Mouse (Mus musculus) limb, embryonic 14.5 days (tissue): Measurements from ENCODE around the gene Gria1. TPM values are rescaled to one million over a fixed set of nuclear protein-coding genes. Genes with fewer than 3 reads are reported as not detected.

Source experiments
- ATAC-seq: fragments of 200-750 bp; cut with Nextera tagmentation; 2 replicates; pipeline ENCODE4 v1.8.0; 2017; ENCODE audit warnings: low read depth, moderate number of reproducible peaks, moderate TSS enrichment; ENCODE audit not compliant: low FRiP score
- DNase-seq: peaks from one replicate; pipeline ENCODE4 v3.0.0-alpha.2; 2015; ENCODE audit warnings: low spot score
- H3K27ac ChIP-seq: fragments of 300-500 bp; sonication (generic); replicated peaks from 2 replicates; pipeline ENCODE4 v1.5.1; 2014; ENCODE audit warnings: low read depth, mild to moderate bottlenecking, low read length, moderate library complexity, mixed read lengths
- H3K27me3 ChIP-seq: fragments of 300-500 bp; sonication (generic); 2 replicates; pipeline ENCODE4 v1.6.1; 2014; ENCODE audit warnings: low read length, mixed read lengths; ENCODE audit not compliant: control insufficient read depth, insufficient read depth
- H3K36me3 ChIP-seq: fragments of 300-500 bp; sonication (generic); 2 replicates; pipeline ENCODE4 v1.6.1; 2014; ENCODE audit warnings: mild to moderate bottlenecking, low read length, moderate library complexity, mixed read lengths; ENCODE audit not compliant: control insufficient read depth, insufficient read depth
- H3K4me1 ChIP-seq: fragments of 300-500 bp; sonication (generic); 2 replicates; pipeline ENCODE4 v1.6.1; 2014; ENCODE audit warnings: antibody characterized with exemption, low read length, mixed read lengths; ENCODE audit not compliant: control insufficient read depth, insufficient read depth
- H3K4me2 ChIP-seq: fragments of 300-500 bp; sonication (generic); replicated peaks from 2 replicates; pipeline ENCODE4 v1.6.1; 2014; ENCODE audit warnings: low read depth, mild to moderate bottlenecking, low read length, moderate library complexity; ENCODE audit not compliant: severe bottlenecking
- H3K4me3 ChIP-seq: fragments of 300-500 bp; sonication (generic); replicated peaks from 2 replicates; pipeline ENCODE4 v1.5.1; 2014; ENCODE audit warnings: low read length
- H3K9ac ChIP-seq: fragments of 300-500 bp; sonication (generic); 2 replicates; pipeline ENCODE4 v1.6.1; 2014; ENCODE audit warnings: mild to moderate bottlenecking, low read depth, low read length, moderate library complexity; ENCODE audit not compliant: severe bottlenecking
- H3K9me3 ChIP-seq: fragments of 300-500 bp; sonication (generic); 2 replicates; pipeline ENCODE4 v1.6.1; 2016; ENCODE audit warnings: low read length; ENCODE audit not compliant: control insufficient read depth
- POLR2A ChIP-seq: fragments of 200-500 bp; IDR thresholded peaks from 2 replicates; pipeline ENCODE4 v1.8.0; 2012; ENCODE audit warnings: inconsistent platforms, mild to moderate bottlenecking, moderate library complexity, borderline replicate concordance; ENCODE audit not compliant: insufficient read depth, insufficient read length; ENCODE audit errors: extremely low read depth
- WGBS: fragments of 180-500 bp; shearing (Covaris S2); extraction: QIAGEN DNeasy Blood & Tissue Kit; methylation state at CpG from one replicate; pipeline ENCODE4 v1.1.7; 2014; 5-methylcytosine and 5-hydroxymethylcytosine counted together
- polyA plus RNA-seq, 2 experiments: library from polyadenylated mRNA; depleted of rRNA in 1 of 2; stranded (reverse) in 1 of 2; unstranded in 1 of 2; fragments of >200 nt; fragmentation: Nextera tagmentation in 1 of 2; extraction: Ambion mirVana in 1 of 2; gene quantifications; 2 replicates each; pipeline versions ENCODE4 v1.2.1 to v1.2.3; 2012 to 2014

Gria1 gene
- polyA plus RNA-seq (2012; rRNA removed) (2.2 and 2.3 TPM in 2 replicates), polyA plus RNA-seq (2014; fragmentation: Nextera tagmentation; extraction: Ambion mirVana) (1.7 and 2.1 TPM in 2 replicates)

DNA sequence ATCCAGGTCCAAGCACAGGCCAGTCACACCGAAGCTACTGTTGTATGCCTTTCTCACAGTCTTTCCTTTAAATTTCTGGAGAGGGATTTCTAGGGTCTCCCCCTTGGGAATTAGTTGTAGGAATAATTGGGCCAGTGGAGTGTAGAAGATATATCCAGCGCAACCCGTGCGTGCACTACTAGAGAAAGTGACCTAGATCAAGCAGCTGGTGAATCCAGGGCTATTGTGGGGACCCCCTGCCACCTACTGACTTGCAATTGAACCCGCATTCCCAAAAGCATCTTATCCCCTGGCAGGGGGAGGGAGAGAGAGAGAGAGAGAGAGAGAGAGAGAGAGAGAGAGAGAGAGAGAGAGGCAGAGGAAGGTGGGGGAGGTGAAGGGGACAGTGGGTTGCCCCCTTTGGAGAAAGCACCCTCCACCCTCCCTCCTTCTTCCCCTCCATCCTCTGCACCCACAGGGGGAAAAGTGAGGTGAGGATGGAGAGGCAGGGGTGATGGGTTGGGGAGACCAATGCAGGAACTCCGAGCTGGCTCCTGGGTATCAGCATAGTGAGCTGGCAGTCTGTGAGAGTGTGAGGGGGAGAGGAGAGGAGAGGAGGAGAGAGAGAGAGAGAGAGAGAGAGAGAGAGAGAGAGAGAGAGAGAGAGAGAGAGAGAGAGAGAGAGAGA, at the start of gene Gria1:
Gene Gria1 (plus strand): TSS at position 364 of the 667 bp plus-strand sequence.
- H3K4me3 ChIP-seq: no peak within 1 kb of the TSS
- H3K4me1 ChIP-seq: no peaks in the 10 kb centered on the region
- H3K9ac ChIP-seq: no peak within 1 kb of the TSS
- H3K27ac ChIP-seq: no peak within 1 kb of the TSS
- TF ChIP-seq POLR2A: no peak
- ATAC-seq: no peak
- peak within 1 kb of the TSS; percentile 41 for H3K4me2 ChIP-seq
- H3K36me3 ChIP-seq: no peaks in the 10 kb centered on the region
- peaks cover 4% of the 10 kb centered on the region; the same call in 1 of the 2 replicates for H3K27me3 ChIP-seq
- no peak for DNase-seq
- WGBS: 36% methylated on average over 6 of the region's 6 CpGs
- H3K9me3 ChIP-seq: no peaks in the 10 kb centered on the region

DNA sequence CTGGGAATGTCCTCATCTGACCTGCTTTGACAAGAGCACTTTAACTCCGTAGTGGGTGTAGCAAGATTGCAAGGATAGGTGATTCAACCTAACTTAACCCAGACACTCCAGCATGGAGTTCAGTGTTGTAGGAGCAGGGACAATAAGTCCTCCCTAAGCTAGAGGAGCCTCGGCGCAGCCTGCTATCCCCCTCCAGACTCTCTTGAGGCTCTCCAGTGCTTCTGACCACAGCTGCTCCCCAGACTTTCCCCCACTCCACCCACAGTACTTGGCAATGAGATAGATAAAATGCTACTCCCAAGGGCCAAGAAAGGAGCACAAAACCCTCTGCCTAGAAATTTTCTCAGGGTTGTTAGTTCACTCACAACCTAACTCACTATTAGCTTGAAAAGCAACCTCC, 49.4 kb upstream of the Gria1 start:
- H3K27ac ChIP-seq: no peak overlapping the region
- WGBS: 78% methylated on average over 3 of the region's 3 CpGs

DNA sequence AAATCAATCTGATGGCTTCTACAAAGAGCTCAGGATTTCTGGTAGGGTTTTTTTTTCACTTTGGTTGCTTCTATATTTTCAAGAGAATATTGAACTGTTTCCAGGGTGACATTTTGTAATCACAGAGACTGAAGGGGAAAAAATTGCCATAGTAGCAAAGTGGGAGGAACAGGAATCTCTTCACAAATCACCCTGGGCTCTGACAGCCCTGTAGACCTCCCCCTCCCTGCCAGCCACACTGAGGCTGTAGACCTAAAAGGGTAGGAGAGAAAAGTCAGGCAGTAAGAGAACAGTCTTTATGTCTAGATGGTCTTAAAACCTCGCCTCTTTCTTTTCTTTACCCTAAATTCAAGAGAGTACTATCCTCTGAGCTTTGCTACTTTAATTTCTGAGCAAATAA, 38.4 kb upstream of the Gria1 start:
- ATAC-seq (no peak), DNase-seq (no peak)
- H3K4me1 ChIP-seq: no peaks in the 10 kb centered on the region
- 67% methylated on average over 1 of the region's 1 CpGs for WGBS
- TF ChIP-seq POLR2A: no peak
- H3K4me2 ChIP-seq: no peak overlapping the region
- H3K9me3 ChIP-seq: no peaks in the 10 kb centered on the region
- no peaks in the 10 kb centered on the region for H3K36me3 ChIP-seq
- no peak overlapping the region for H3K9ac ChIP-seq
- H3K27me3 ChIP-seq: no peaks in the 10 kb centered on the region
- no peak overlapping the region for H3K4me3 ChIP-seq
- no peak overlapping the region for H3K27ac ChIP-seq

More for the DNA sequence above, 49.4 kb upstream of the Gria1 start:
- TF ChIP-seq POLR2A: no peak
- Histone ChIP-seq H3K36me3 (no peaks in the 10 kb centered on the region), H3K27me3 (no peaks in the 10 kb centered on the region), H3K9me3 (no peaks in the 10 kb centered on the region), H3K4me3 (no peak overlapping the region), H3K9ac (no peak overlapping the region), H3K4me1 (no peaks in the 10 kb centered on the region), H3K4me2 (no peak overlapping the region)
- DNase-seq (no peak), ATAC-seq (no peak)

DNA sequence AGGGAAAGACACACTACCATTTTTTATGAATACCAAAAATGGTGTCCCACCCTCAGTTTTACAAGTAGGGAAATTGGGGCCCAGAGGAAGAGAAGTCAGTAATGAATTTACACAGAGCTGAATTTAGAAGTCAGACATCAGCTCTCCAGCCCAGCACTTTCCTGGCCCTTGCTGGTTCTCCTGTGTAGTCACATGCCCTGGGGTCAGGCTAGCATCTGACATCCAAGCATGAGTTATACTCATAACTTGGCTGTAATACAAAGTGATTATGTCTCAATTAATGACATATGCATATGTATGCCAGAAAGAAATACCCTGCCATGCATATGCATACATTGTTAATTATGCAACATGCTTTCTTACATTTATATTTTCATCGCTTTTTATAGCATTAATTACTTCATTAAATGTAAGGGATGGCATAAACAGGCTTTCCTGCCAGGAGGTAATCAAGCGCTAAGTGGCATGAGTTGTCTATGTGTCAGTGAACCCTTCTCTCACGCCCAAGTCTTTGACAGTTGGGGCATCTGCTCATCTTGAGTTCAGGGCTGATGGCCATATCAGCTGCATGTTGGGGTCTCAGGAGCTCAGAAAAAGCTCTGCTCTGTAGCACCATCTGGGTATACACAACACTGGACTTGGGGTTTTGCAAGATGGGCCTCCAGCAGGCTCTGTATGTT, 26.7 kb upstream of the Gria1 start:
- no peaks in the 10 kb centered on the region for H3K36me3 ChIP-seq
- no peak for DNase-seq
- TF ChIP-seq POLR2A: no peak
- H3K27ac ChIP-seq: no peak overlapping the region
- no peaks in the 10 kb centered on the region for H3K9me3 ChIP-seq
- H3K4me2 ChIP-seq: no peak overlapping the region
- 92% methylated on average over 3 of the region's 3 CpGs for WGBS
- no peak overlapping the region for H3K4me3 ChIP-seq
- H3K9ac ChIP-seq: no peak overlapping the region
- H3K27me3 ChIP-seq: no peaks in the 10 kb centered on the region
- H3K4me1 ChIP-seq: no peaks in the 10 kb centered on the region
- no peak for ATAC-seq

DNA sequence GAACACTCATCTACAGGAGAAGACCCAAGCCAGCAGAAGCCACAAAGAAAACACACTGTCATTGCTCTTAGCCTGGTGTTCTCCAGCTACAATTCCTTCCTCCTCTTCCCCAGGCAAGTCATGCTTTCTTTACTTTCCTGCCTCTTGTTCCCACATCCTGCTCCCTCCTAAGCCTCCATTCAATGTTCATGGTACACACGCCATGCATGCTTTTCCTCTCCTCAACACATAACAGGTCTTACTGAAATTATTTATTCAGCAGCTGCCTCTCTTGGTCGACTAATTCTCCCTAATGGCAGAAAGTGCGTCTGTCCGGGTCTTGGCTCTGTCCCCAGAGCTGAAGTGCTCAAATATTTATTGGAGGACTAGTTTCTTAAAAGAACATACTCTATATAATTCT, 25.7 kb upstream of the Gria1 start:
- no peaks in the 10 kb centered on the region for H3K9me3 ChIP-seq
- WGBS: 57% methylated on average over 4 of the region's 4 CpGs
- H3K27ac ChIP-seq: no peak overlapping the region
- H3K4me3 ChIP-seq: no peak overlapping the region
- no peaks in the 10 kb centered on the region for H3K4me1 ChIP-seq
- H3K4me2 ChIP-seq: no peak overlapping the region
- H3K36me3 ChIP-seq: no peaks in the 10 kb centered on the region
- TF ChIP-seq POLR2A: no peak
- ATAC-seq (no peak), DNase-seq (no peak)
- H3K9ac ChIP-seq: no peak overlapping the region
- no peaks in the 10 kb centered on the region for H3K27me3 ChIP-seq
